Mouse (Mus musculus): ENCODE data around the gene Lmntd1.

- no peak for TF ChIP-seq CTCF (IDR thresholded peaks at IDR 0.05; ENCODE audit: insufficient read depth, low read depth, low read length)
- no peak for TF ChIP-seq POLR2A (IDR thresholded peaks at IDR 0.05; ENCODE audit: insufficient read depth, low read depth, low read length)
Measured at GRCm38 (mm10) chr6:145592036-145592435, 22.1 kb downstream of the Lmntd1 start.

All from olfactory bulb, adult 2 months (tissue).